Mouse (Mus musculus) embryonic fibroblast, embryonic 13.5 days (primary cell): ENCODE results near the gene Phospho2. TPM values are rescaled to one million over a fixed set of nuclear protein-coding genes. Genes with fewer than 3 reads are reported as not detected.

Source experiments
- H3K27ac ChIP-seq: 2 replicates; pipeline ENCODE4 v1.5.1; 2012; ENCODE audit warnings: low read length, control low read depth, inconsistent platforms; ENCODE audit not compliant: insufficient read depth
- H3K4me1 ChIP-seq: 2 replicates; pipeline ENCODE4 v1.6.1; 2011; ENCODE audit warnings: low read length; ENCODE audit not compliant: control insufficient read depth, insufficient read depth
- H3K4me3 ChIP-seq: 2 replicates; pipeline ENCODE4 v1.5.1; 2011; ENCODE audit warnings: mild to moderate bottlenecking, control low read depth, low read length; ENCODE audit not compliant: insufficient read depth
- CTCF ChIP-seq: IDR thresholded peaks from 2 replicates; pipeline ENCODE4 v1.5.1; 2011; ENCODE audit warnings: mild to moderate bottlenecking, control low read depth, low read length, moderate library complexity, borderline replicate concordance; ENCODE audit not compliant: insufficient read depth
- POLR2A ChIP-seq: IDR thresholded peaks from 2 replicates; pipeline ENCODE4 v1.6.1; 2011; ENCODE audit warnings: low read depth, mild to moderate bottlenecking, control low read depth, low read length, moderate library complexity
- polyA plus RNA-seq: library from polyadenylated mRNA; stranded (reverse); fragments of >200 nt; gene quantifications from 2 replicates; pipeline ENCODE4 v1.2.4, GENCODE M21; 2011; ENCODE audit warnings: low read depth; ENCODE audit not compliant: missing spikeins, insufficient read length

Gene Phospho2
- polyA plus RNA-seq, 1 experiment: 22.5 TPM

- no peak overlapping the region for H3K27ac ChIP-seq
- H3K4me3 ChIP-seq: peak overlapping the region; percentile 56
- H3K4me1 ChIP-seq: no peaks in the 10 kb centered on the region; the same call in 1 of the 2 replicates
- TF ChIP-seq POLR2A: peak; percentile 45
- no peak for TF ChIP-seq CTCF
These were observed 33.1 kb downstream of the Phospho2 start for GRCm38 (mm10) chr2:69822361-69823128.

DNA sequence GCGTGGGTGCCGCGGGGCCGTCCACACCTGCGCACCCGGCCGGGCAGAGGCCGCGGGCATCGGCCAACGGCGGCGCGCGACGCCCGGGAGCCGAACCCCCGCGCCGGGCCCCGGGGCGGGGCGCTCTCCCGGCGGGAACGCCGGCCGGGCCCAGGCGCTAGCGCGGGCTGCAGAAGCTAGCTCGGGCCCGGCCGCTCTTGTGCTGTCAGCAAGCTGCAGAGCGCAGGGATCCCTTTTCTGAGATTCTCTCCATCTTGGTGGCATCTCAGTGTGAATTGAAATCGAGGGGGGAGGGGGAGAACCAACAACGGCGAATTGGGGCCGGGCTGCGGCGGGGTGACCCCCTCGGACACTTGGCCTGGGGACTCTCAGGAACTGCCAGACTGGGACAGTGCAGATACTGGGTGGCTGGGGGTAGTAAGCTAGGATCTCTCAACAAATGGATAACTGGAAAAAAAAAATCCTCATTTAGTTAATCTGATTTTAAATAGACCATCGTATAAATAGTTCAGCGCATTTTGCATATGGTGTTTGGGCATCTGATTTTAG lies 33.8 kb downstream of the Phospho2 start:
- peak overlapping the region; percentile 56 for H3K4me3 ChIP-seq
- TF ChIP-seq POLR2A (no peak), CTCF (no peak)
- no peaks in the 10 kb centered on the region; the same call in 1 of the 2 replicates for H3K4me1 ChIP-seq
- no peak overlapping the region for H3K27ac ChIP-seq

GRCm38 (mm10) chr2:69825898-69826297 lies 36.5 kb downstream of the Phospho2 start:
- TF ChIP-seq POLR2A (no peak), CTCF (no peak)
- Histone ChIP-seq H3K27ac (no peak overlapping the region), H3K4me1 (no peaks in the 10 kb centered on the region; the same call in 1 of the 2 replicates), H3K4me3 (no peak overlapping the region)

DNA sequence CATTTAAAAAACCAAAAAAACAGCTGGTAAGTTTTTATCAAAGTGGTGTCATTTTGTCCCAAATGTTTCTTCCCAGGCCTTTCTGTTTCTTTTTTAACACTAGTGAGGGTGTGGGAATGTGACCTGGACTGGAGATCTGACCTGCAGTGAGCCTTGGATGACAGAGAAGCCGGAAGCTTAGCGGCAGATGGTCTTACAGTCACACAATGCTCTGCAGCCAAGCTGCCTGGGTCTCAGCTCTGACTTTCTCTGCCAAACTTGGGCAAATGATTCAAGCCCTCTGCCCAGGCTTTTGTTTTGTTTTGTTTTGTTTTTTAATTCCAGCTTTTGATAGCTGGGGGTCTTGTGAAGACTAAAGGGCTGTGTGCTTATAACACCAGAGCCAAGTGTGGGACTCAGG lies 37.0 kb downstream of the Phospho2 start:
- no peaks in the 10 kb centered on the region; the same call in 1 of the 2 replicates for H3K4me1 ChIP-seq
- H3K4me3 ChIP-seq: no peak overlapping the region
- TF ChIP-seq POLR2A (no peak), CTCF (no peak)
- no peak overlapping the region for H3K27ac ChIP-seq

DNA sequence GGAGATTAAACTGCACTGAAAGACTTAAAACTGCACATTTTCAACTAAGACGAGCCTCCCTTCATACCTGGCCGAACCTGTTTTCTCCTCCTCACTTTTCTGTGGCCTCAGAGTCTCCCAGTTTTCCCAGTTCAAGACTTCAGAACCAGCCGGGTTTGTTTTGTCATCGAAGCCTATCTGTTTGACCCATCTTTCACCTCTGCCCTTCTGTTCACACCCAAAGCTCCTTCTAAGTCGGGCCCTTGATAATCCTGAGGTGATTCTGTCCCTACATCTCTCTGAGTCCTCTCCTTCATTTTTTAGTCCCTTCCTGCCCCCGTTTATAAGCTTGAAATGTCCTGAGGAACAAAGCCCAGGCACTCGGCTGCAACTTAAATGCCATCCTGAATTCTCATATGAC lies 38.6 kb downstream of the Phospho2 start:
- Histone ChIP-seq H3K27ac (no peak overlapping the region), H3K4me3 (no peak overlapping the region), H3K4me1 (no peaks in the 10 kb centered on the region; the same call in 1 of the 2 replicates)
- TF ChIP-seq POLR2A (no peak), CTCF (no peak)

- Histone ChIP-seq H3K4me1 (no peaks in the 10 kb centered on the region), H3K27ac (no peak overlapping the region), H3K4me3 (no peak overlapping the region)
- TF ChIP-seq POLR2A (no peak), CTCF (no peak)
These were observed 40.3 kb downstream of the Phospho2 start for GRCm38 (mm10) chr2:69829680-69830079.

GRCm38 (mm10) chr2:69830116-69830515 lies 40.7 kb downstream of the Phospho2 start:
- H3K4me1 ChIP-seq: no peaks in the 10 kb centered on the region
- H3K4me3 ChIP-seq: no peak overlapping the region
- TF ChIP-seq POLR2A (no peak), CTCF (no peak)
- H3K27ac ChIP-seq: no peak overlapping the region

DNA sequence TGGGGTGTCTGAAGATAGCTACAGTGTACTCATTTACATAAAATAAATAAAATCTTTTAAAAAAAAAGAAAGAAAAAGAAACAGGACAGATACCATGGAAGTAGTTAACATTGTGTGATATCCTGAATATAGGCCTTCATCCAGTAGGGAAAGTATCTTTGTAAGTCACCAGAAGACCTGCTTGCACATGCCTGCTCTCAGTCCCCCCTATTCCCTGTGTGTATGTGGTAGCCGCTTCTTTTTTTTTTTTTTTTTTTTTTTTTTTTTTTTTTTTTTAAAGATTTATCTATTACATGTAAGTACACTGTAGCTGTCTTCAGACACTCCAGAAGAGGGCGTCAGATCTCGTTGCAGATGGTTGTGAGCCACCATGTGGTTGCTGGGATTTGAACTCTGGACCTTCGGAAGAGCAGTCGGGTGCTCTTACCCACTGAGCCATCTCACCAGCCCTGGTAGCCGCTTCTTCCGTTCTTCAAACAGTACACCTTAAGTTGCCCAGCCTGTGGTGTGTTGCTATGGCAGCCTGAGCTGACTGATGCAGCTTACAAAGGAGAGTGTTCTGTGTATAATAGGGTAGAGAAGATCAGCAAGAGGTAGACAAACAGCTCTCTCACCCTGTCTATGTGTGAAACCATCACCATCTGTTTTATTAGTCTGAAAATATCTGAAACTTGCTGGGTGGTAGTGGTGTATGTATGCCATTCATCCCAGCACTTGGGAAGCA lies 48.0 kb downstream of the Phospho2 start:
- Histone ChIP-seq H3K4me3 (no peak overlapping the region), H3K27ac (no peak overlapping the region)

DNA sequence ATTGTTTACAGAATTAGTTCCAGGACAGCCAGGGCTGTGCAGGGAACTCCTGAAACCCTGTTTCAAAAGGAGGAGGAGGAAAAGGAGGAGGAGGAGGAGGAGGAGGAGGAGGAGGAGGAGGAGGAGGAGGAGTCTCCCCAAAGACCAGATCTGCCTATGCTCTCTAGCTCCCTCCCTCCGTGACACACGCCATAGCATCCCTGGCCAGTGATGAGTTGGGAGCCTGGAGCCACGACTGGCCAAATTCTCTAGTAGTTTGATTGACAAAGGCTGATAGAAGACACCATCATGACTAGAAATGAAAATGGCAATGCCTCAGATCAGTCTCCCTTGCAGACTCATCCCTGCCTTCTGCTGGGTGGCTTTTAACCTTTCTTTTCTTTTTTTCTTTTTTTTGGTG lies 48.6 kb downstream of the Phospho2 start:
- TF ChIP-seq CTCF (no peak), POLR2A (no peak)
- Histone ChIP-seq H3K4me3 (no peak overlapping the region), H3K27ac (no peak overlapping the region), H3K4me1 (0 out of 2 replicates have a peak, but pooled peaks cover 2% of the 10 kb centered on the region)

More for the DNA sequence above, 48.0 kb downstream of the Phospho2 start:
- TF ChIP-seq POLR2A: no peak
- no peak for TF ChIP-seq CTCF
- H3K4me1 ChIP-seq: 0 out of 2 replicates have a peak, but pooled peaks cover 2% of the 10 kb centered on the region
